Mouse (Mus musculus): ENCODE data around the gene Zbtb4. TPM values are rescaled to one million over a fixed set of nuclear protein-coding genes. Genes with fewer than 3 reads are reported as not detected.

The Zbtb4 gene
- total RNA-seq (2014; fragmentation: Nextera tagmentation) (18.4 and 19.0 TPM in 2 replicates), total RNA-seq (2017) (5.6 and 8.6 TPM in 2 replicates), polyA plus RNA-seq (2012) (13.0 and 13.4 TPM in 2 replicates)

GRCm38 (mm10) chr11:69765221-69766125 lies at the start of gene Zbtb4:
Gene Zbtb4, plus strand, starts transcription at chr11:69765912.
- Histone ChIP-seq H3K4me1 (ENCODE audit: insufficient read depth, low read depth, low read length) (peaks cover 43% of the 10 kb centered on the region), H3K36me3 (replicated peaks) (peaks cover 18% of the 10 kb centered on the region), H3K27me3 (ENCODE audit: insufficient read depth, low read length) (no peaks in the 10 kb centered on the region), H3K4me3 (ENCODE audit: low read depth, low read length) (peak within 1 kb of the TSS; percentile 80), H3K9me3 (replicated peaks) (no peaks in the 10 kb centered on the region)
- DNase-seq (ENCODE audit: low spot score) (peak; percentile 48), ATAC-seq (ENCODE audit: extremely low read depth, insufficient number of reproducible peaks, low FRiP score, poor library complexity, severe bottlenecking) (no peak)
- TF ChIP-seq GATA1 (IDR thresholded peaks at IDR 0.05; ENCODE audit: borderline replicate concordance, low read length) (no peak), POLR2AphosphoS5 (IDR thresholded peaks at IDR 0.05; ENCODE audit: insufficient replicate concordance, low read depth, low read length) (no peak), GATA2 (IDR thresholded peaks at IDR 0.05; ENCODE audit: borderline replicate concordance, low read depth, low read length) (no peak), TAL1 (conservative IDR thresholded peaks at IDR 0.05; ENCODE audit: low read depth, low read length) (no peak), CTCF (IDR thresholded peaks at IDR 0.05; ENCODE audit: low read depth, low read length) (no peak)

GRCm38 (mm10) chr11:69715929-69716328 lies 49.8 kb upstream of the Zbtb4 start:
- H3K4me1 ChIP-seq (ENCODE audit: insufficient read depth, low read depth, low read length) = peaks cover 35% of the 10 kb centered on the region
- no peak overlapping the region for H3K4me3 ChIP-seq (ENCODE audit: low read depth, low read length)
- peaks cover 14% of the 10 kb centered on the region for H3K27me3 ChIP-seq (ENCODE audit: insufficient read depth, low read length)
- ATAC-seq (ENCODE audit: extremely low read depth, insufficient number of reproducible peaks, low FRiP score, poor library complexity, severe bottlenecking) (no peak), DNase-seq (ENCODE audit: low spot score) (no peak)
- H3K9me3 ChIP-seq (replicated peaks) = no peaks in the 10 kb centered on the region
- TF ChIP-seq TAL1 (conservative IDR thresholded peaks at IDR 0.05; ENCODE audit: low read depth, low read length) = no peak
- TF ChIP-seq GATA1 (IDR thresholded peaks at IDR 0.05; ENCODE audit: borderline replicate concordance, low read length) = no peak
- TF ChIP-seq POLR2AphosphoS5 (IDR thresholded peaks at IDR 0.05; ENCODE audit: insufficient replicate concordance, low read depth, low read length) = no peak
- no peak for TF ChIP-seq GATA2 (IDR thresholded peaks at IDR 0.05; ENCODE audit: borderline replicate concordance, low read depth, low read length)
- no peak for TF ChIP-seq CTCF (IDR thresholded peaks at IDR 0.05; ENCODE audit: low read depth, low read length)
- H3K36me3 ChIP-seq (replicated peaks) = no peaks in the 10 kb centered on the region

GRCm38 (mm10) chr11:69716953-69717352 lies 48.8 kb upstream of the Zbtb4 start:
- no peak for DNase-seq (ENCODE audit: low spot score)
- no peaks in the 10 kb centered on the region for H3K36me3 ChIP-seq (replicated peaks)
- no peaks in the 10 kb centered on the region for H3K9me3 ChIP-seq (replicated peaks)
- no peak for ATAC-seq (ENCODE audit: extremely low read depth, insufficient number of reproducible peaks, low FRiP score, poor library complexity, severe bottlenecking)
- TF ChIP-seq POLR2AphosphoS5 (IDR thresholded peaks at IDR 0.05; ENCODE audit: insufficient replicate concordance, low read depth, low read length) = no peak
- H3K27me3 ChIP-seq (ENCODE audit: insufficient read depth, low read length) = peaks cover 14% of the 10 kb centered on the region
- H3K4me3 ChIP-seq (ENCODE audit: low read depth, low read length) = no peak overlapping the region
- H3K4me1 ChIP-seq (ENCODE audit: insufficient read depth, low read depth, low read length) = peaks cover 39% of the 10 kb centered on the region

GRCm38 (mm10) chr11:69718661-69719060 lies 47.1 kb upstream of the Zbtb4 start:
- no peaks in the 10 kb centered on the region for H3K9me3 ChIP-seq (replicated peaks)
- H3K4me3 ChIP-seq (ENCODE audit: low read depth, low read length) = peak overlapping the region; percentile 44; the same call in 1 of the 2 replicates
- TF ChIP-seq POLR2AphosphoS5 (IDR thresholded peaks at IDR 0.05; ENCODE audit: insufficient replicate concordance, low read depth, low read length) (no peak), GATA1 (IDR thresholded peaks at IDR 0.05; ENCODE audit: borderline replicate concordance, low read length) (no peak), GATA2 (IDR thresholded peaks at IDR 0.05; ENCODE audit: borderline replicate concordance, low read depth, low read length) (no peak), TAL1 (conservative IDR thresholded peaks at IDR 0.05; ENCODE audit: low read depth, low read length) (no peak), CTCF (IDR thresholded peaks at IDR 0.05; ENCODE audit: low read depth, low read length) (no peak)
- no peak for ATAC-seq (ENCODE audit: extremely low read depth, insufficient number of reproducible peaks, low FRiP score, poor library complexity, severe bottlenecking)
- H3K27me3 ChIP-seq (ENCODE audit: insufficient read depth, low read length) = peaks cover 14% of the 10 kb centered on the region
- peak; percentile 32 for DNase-seq (ENCODE audit: low spot score)
- peaks cover 42% of the 10 kb centered on the region for H3K4me1 ChIP-seq (ENCODE audit: insufficient read depth, low read depth, low read length)
- no peaks in the 10 kb centered on the region for H3K36me3 ChIP-seq (replicated peaks)

- no peaks in the 10 kb centered on the region for H3K36me3 ChIP-seq (replicated peaks)
- TF ChIP-seq POLR2AphosphoS5 (IDR thresholded peaks at IDR 0.05; ENCODE audit: insufficient replicate concordance, low read depth, low read length) (no peak), TAL1 (conservative IDR thresholded peaks at IDR 0.05; ENCODE audit: low read depth, low read length) (no peak), CTCF (IDR thresholded peaks at IDR 0.05; ENCODE audit: low read depth, low read length) (no peak), GATA1 (IDR thresholded peaks at IDR 0.05; ENCODE audit: borderline replicate concordance, low read length) (no peak), GATA2 (IDR thresholded peaks at IDR 0.05; ENCODE audit: borderline replicate concordance, low read depth, low read length) (no peak)
- no peak for DNase-seq (ENCODE audit: low spot score)
- peaks cover 14% of the 10 kb centered on the region for H3K27me3 ChIP-seq (ENCODE audit: insufficient read depth, low read length)
- peaks cover 42% of the 10 kb centered on the region for H3K4me1 ChIP-seq (ENCODE audit: insufficient read depth, low read depth, low read length)
- no peak overlapping the region for H3K4me3 ChIP-seq (ENCODE audit: low read depth, low read length)
- peaks cover 2% of the 10 kb centered on the region; the same call in 1 of the 2 replicates for H3K9me3 ChIP-seq (replicated peaks)
- no peak for ATAC-seq (ENCODE audit: extremely low read depth, insufficient number of reproducible peaks, low FRiP score, poor library complexity, severe bottlenecking)
These were observed 46.3 kb upstream of the Zbtb4 start for GRCm38 (mm10) chr11:69719423-69719822.

GRCm38 (mm10) chr11:69720852-69721251 lies 44.9 kb upstream of the Zbtb4 start:
- H3K27me3 ChIP-seq (ENCODE audit: insufficient read depth, low read length) = peaks cover 5% of the 10 kb centered on the region; the same call in 1 of the 2 replicates
- no peaks in the 10 kb centered on the region for H3K36me3 ChIP-seq (replicated peaks)
- no peak for ATAC-seq (ENCODE audit: extremely low read depth, insufficient number of reproducible peaks, low FRiP score, poor library complexity, severe bottlenecking)
- H3K4me1 ChIP-seq (ENCODE audit: insufficient read depth, low read depth, low read length) = peaks cover 30% of the 10 kb centered on the region
- no peak for DNase-seq (ENCODE audit: low spot score)
- no peak for TF ChIP-seq POLR2AphosphoS5 (IDR thresholded peaks at IDR 0.05; ENCODE audit: insufficient replicate concordance, low read depth, low read length)
- TF ChIP-seq TAL1 (conservative IDR thresholded peaks at IDR 0.05; ENCODE audit: low read depth, low read length) = peak; percentile 27; the same call in 1 of the 2 replicates
- H3K9me3 ChIP-seq (replicated peaks) = peaks cover 8% of the 10 kb centered on the region
- no peak overlapping the region for H3K4me3 ChIP-seq (ENCODE audit: low read depth, low read length)
